In genomic region chr11:98810686-98811085, GRCm38 (mm10) we compare ENCODE assay signal across 8 mouse cellular contexts. TPM values are rescaled to one million over a fixed set of nuclear protein-coding genes. Genes with fewer than 3 reads are reported as not detected.
DNase-seq lines count a peak whose midpoint lies in the region; ATAC-seq and TF ChIP-seq lines count a peak whose summit lies in the region.

No protein-coding gene starts in this region.

- no peaks in the 10 kb centered on the region for H3K27me3 ChIP-seq in heart, embryonic 15.5 days
- no peaks in the 10 kb centered on the region for H3K27me3 ChIP-seq in G1E (ENCODE audit: insufficient read depth, low read length)
- H3K27me3 ChIP-seq in hindbrain, embryonic 11.5 days (ENCODE audit: control insufficient read depth, insufficient read depth, low read length), result no peaks in the 10 kb centered on the region
- H3K27me3 ChIP-seq in midbrain, embryonic 10.5 days (ENCODE audit: low read depth, poor library complexity, severe bottlenecking), result no peaks in the 10 kb centered on the region

- peak overlapping the region; percentile 73 for H3K4me2 ChIP-seq in heart, embryonic 15.5 days
- peak overlapping the region; percentile 82 for H3K4me2 ChIP-seq in hindbrain, embryonic 11.5 days (replicated peaks; ENCODE audit: low read depth, low read length)

- no peak for ATAC-seq in heart, embryonic 15.5 days (replicated peaks; ENCODE audit: insufficient number of reproducible peaks, insufficient read depth, low FRiP score, low read depth)
- ATAC-seq in G1E (ENCODE audit: extremely low read depth, insufficient number of reproducible peaks, low FRiP score, poor library complexity, severe bottlenecking), result no peak
- no peak for ATAC-seq in hindbrain, embryonic 11.5 days (ENCODE audit: low FRiP score)
- ATAC-seq in granulocyte monocyte progenitor cell, adult 5-6 weeks (replicated peaks; ENCODE audit: poor library complexity, severe bottlenecking), result no peak

- H3K4me1 ChIP-seq in heart, embryonic 15.5 days (replicated peaks), result peaks cover 23% of the 10 kb centered on the region
- H3K4me1 ChIP-seq in G1E (ENCODE audit: insufficient read depth, low read depth, low read length), result peaks cover 41% of the 10 kb centered on the region
- H3K4me1 ChIP-seq in hindbrain, embryonic 11.5 days (replicated peaks; ENCODE audit: control insufficient read depth, insufficient read depth, low read length), result 0 out of 2 replicates have a peak, but pooled peaks cover 2% of the 10 kb centered on the region
- peaks cover 17% of the 10 kb centered on the region for H3K4me1 ChIP-seq in midbrain, embryonic 10.5 days

- no peak for DNase-seq in heart, adult 9 months (ENCODE audit: low spot score in 2 of 2)
- no peak for DNase-seq in G1E (ENCODE audit: low spot score)
- DNase-seq in hindbrain, embryonic 11.5 days (ENCODE audit: low spot score), result no peak
- DNase-seq in midbrain, embryonic 10.5 days (ENCODE audit: low spot score), result no peak
- no peak for DNase-seq in adrenal gland, adult 8-10 months
- no peak for DNase-seq in kidney, postnatal 10 days

- peaks cover 53% of the 10 kb centered on the region for H3K36me3 ChIP-seq in heart, embryonic 15.5 days
- H3K36me3 ChIP-seq in G1E (replicated peaks), result peaks cover 76% of the 10 kb centered on the region
- H3K36me3 ChIP-seq in hindbrain, embryonic 11.5 days (ENCODE audit: control insufficient read depth, insufficient read depth, low read length), result 0 out of 2 replicates have a peak, but pooled peaks cover 2% of the 10 kb centered on the region
- H3K36me3 ChIP-seq in midbrain, embryonic 10.5 days, result peaks cover 78% of the 10 kb centered on the region

- H3K27ac ChIP-seq in heart, embryonic 15.5 days, result peak overlapping the region; percentile 98; the same call in 1 of the 2 replicates
- H3K27ac ChIP-seq in hindbrain, embryonic 11.5 days (ENCODE audit: low read depth, low read length), result no peak overlapping the region
- H3K27ac ChIP-seq in midbrain, embryonic 10.5 days (replicated peaks), result peak overlapping the region; percentile 98

- peak overlapping the region; percentile 87 for H3K4me3 ChIP-seq in heart, embryonic 15.5 days
- peak overlapping the region; percentile 84 for H3K4me3 ChIP-seq in G1E (ENCODE audit: low read depth, low read length)
- peak overlapping the region; percentile 92 for H3K4me3 ChIP-seq in hindbrain, embryonic 11.5 days (ENCODE audit: low read depth, low read length)
- peak overlapping the region; percentile 87 for H3K4me3 ChIP-seq in midbrain, embryonic 10.5 days

- no peaks in the 10 kb centered on the region for H3K9me3 ChIP-seq in heart, embryonic 15.5 days (replicated peaks)
- H3K9me3 ChIP-seq in G1E (replicated peaks), result no peaks in the 10 kb centered on the region
- no peaks in the 10 kb centered on the region for H3K9me3 ChIP-seq in hindbrain, embryonic 11.5 days (ENCODE audit: control insufficient read depth, low read length)
- no peaks in the 10 kb centered on the region for H3K9me3 ChIP-seq in midbrain, embryonic 10.5 days (replicated peaks)

- TF ChIP-seq CTCF in G1E (IDR thresholded peaks at IDR 0.05; ENCODE audit: low read depth, low read length), result no peak

- H3K9ac ChIP-seq in heart, embryonic 15.5 days, result peak overlapping the region; percentile 91
- peak overlapping the region; percentile 96; the same call in 1 of the 2 replicates for H3K9ac ChIP-seq in hindbrain, embryonic 11.5 days (ENCODE audit: low read depth, low read length)

- WGBS in heart, embryonic 15.5 days, result 58% methylated on average over 7 of the region's 7 CpGs
- 84% methylated on average over 7 of the region's 7 CpGs for WGBS in hindbrain, embryonic 11.5 days
- WGBS in midbrain, embryonic 10.5 days, result 84% methylated on average over 7 of the region's 7 CpGs

RNA-seq across cellular contexts. Expression of gene Casc3, which starts 6.0 kb away (rescaled TPM):
- 21.3 and 27.6 TPM in 2 replicates for polyA plus RNA-seq in heart, embryonic 15.5 days (2015; fragmentation: Nextera tagmentation; extraction: Ambion mirVana)
- total RNA-seq in G1E (2014; fragmentation: Nextera tagmentation) (51.8 and 64.6 TPM in 2 replicates), G1E (2017) (13.9 and 17.8 TPM in 2 replicates)
- 37.4 and 42.7 TPM in 2 replicates for polyA plus RNA-seq in G1E (2012)
- polyA plus RNA-seq in hindbrain, embryonic 11.5 days (2014; fragmentation: Nextera tagmentation; extraction: Ambion mirVana), result 44.6 and 49.6 TPM in 2 replicates
- 49.0 and 55.7 TPM in 2 replicates for polyA plus RNA-seq in midbrain, embryonic 10.5 days (2016; fragmentation: Nextera tagmentation; extraction: Ambion mirVana)
- 46.1 and 46.7 TPM in 2 replicates for total RNA-seq in granulocyte monocyte progenitor cell, adult 5-6 weeks (2014; fragmentation: Nextera tagmentation)
- total RNA-seq in granulocyte monocyte progenitor cell, adult 5-6 weeks (2017), result 13.6 and 31.8 TPM in 2 replicates
- total RNA-seq in adrenal gland, adult 8-10 months (2022), result 10 to 100 TPM; 34.3 to 47.2 (median 41.6) TPM

RNA-seq across cellular contexts. Expression of gene Msl1, which starts 15.4 kb away (rescaled TPM):
- polyA plus RNA-seq in heart, embryonic 15.5 days (2015; fragmentation: Nextera tagmentation; extraction: Ambion mirVana), result 15.5 and 17.2 TPM in 2 replicates
- 38.0 and 52.2 TPM in 2 replicates for total RNA-seq in G1E (2014; fragmentation: Nextera tagmentation)
- total RNA-seq in G1E (2017), result 39.4 and 45.6 TPM in 2 replicates
- polyA plus RNA-seq in G1E (2012), result 36.5 and 44.9 TPM in 2 replicates
- polyA plus RNA-seq in hindbrain, embryonic 11.5 days (2014; fragmentation: Nextera tagmentation; extraction: Ambion mirVana), result 25.0 and 28.0 TPM in 2 replicates
- 22.9 and 24.3 TPM in 2 replicates for polyA plus RNA-seq in midbrain, embryonic 10.5 days (2016; fragmentation: Nextera tagmentation; extraction: Ambion mirVana)
- 72.7 and 75.0 TPM in 2 replicates for total RNA-seq in granulocyte monocyte progenitor cell, adult 5-6 weeks (2014; fragmentation: Nextera tagmentation)
- 59.8 and 70.1 TPM in 2 replicates for total RNA-seq in granulocyte monocyte progenitor cell, adult 5-6 weeks (2017)
- 10 to 100 TPM; 93.5 to 98.5 (median 93.7) TPM for total RNA-seq in adrenal gland, adult 8-10 months (2022)

RNA-seq across cellular contexts. Expression of gene Rapgefl1, which starts 25.9 kb away (rescaled TPM):
- 0.71 and 1.5 TPM in 2 replicates for polyA plus RNA-seq in heart, embryonic 15.5 days (2015; fragmentation: Nextera tagmentation; extraction: Ambion mirVana)
- total RNA-seq in G1E (2014; fragmentation: Nextera tagmentation) (0.34 TPM in 1 of 2 replicates, not detected in the other), G1E (2017) (0.12 and 0.27 TPM in 2 replicates)
- 0.19 and 0.35 TPM in 2 replicates for polyA plus RNA-seq in G1E (2012)
- polyA plus RNA-seq in hindbrain, embryonic 11.5 days (2014; fragmentation: Nextera tagmentation; extraction: Ambion mirVana), result 2.0 and 2.2 TPM in 2 replicates
- polyA plus RNA-seq in midbrain, embryonic 10.5 days (2016; fragmentation: Nextera tagmentation; extraction: Ambion mirVana), result 1.3 TPM in 2 replicates
- total RNA-seq in granulocyte monocyte progenitor cell, adult 5-6 weeks (2014; fragmentation: Nextera tagmentation), result 2.0 TPM in 1 of 2 replicates, not detected in the other
- total RNA-seq in granulocyte monocyte progenitor cell, adult 5-6 weeks (2017), result 0.30 TPM in 1 of 2 replicates, not detected in the other
- 1 to 10 TPM in 2 of 4 experiments, under 1 TPM in 2; 0.55 to 1.8 (median 1.0) TPM for total RNA-seq in adrenal gland, adult 8-10 months (2022)

RNA-seq across cellular contexts. Expression of gene Nr1d1, which starts 35.6 kb away (rescaled TPM):
- polyA plus RNA-seq in heart, embryonic 15.5 days (2015; fragmentation: Nextera tagmentation; extraction: Ambion mirVana), result 7.0 and 7.5 TPM in 2 replicates
- total RNA-seq in G1E (2014; fragmentation: Nextera tagmentation) (0.75 and 3.1 TPM in 2 replicates), G1E (2017) (0.93 TPM in 2 replicates)
- 2.3 TPM in 2 replicates for polyA plus RNA-seq in G1E (2012)
- polyA plus RNA-seq in hindbrain, embryonic 11.5 days (2014; fragmentation: Nextera tagmentation; extraction: Ambion mirVana), result 0.92 and 1.4 TPM in 2 replicates
- polyA plus RNA-seq in midbrain, embryonic 10.5 days (2016; fragmentation: Nextera tagmentation; extraction: Ambion mirVana), result 1.4 TPM in 2 replicates
- 2.3 and 2.8 TPM in 2 replicates for total RNA-seq in granulocyte monocyte progenitor cell, adult 5-6 weeks (2014; fragmentation: Nextera tagmentation)
- total RNA-seq in granulocyte monocyte progenitor cell, adult 5-6 weeks (2017), result 1.2 TPM in 1 of 2 replicates, not detected in the other
- total RNA-seq in adrenal gland, adult 8-10 months (2022), result 100 to 1,000 TPM; 140 to 286 (median 201) TPM

RNA-seq across cellular contexts. Expression of gene Wipf2, which starts 52.8 kb away (rescaled TPM):
- 2.2 and 2.8 TPM in 2 replicates for polyA plus RNA-seq in heart, embryonic 15.5 days (2015; fragmentation: Nextera tagmentation; extraction: Ambion mirVana)
- 25.4 and 29.9 TPM in 2 replicates for total RNA-seq in G1E (2014; fragmentation: Nextera tagmentation)
- total RNA-seq in G1E (2017), result 2.8 and 3.1 TPM in 2 replicates
- polyA plus RNA-seq in G1E (2012), result 21.5 and 23.9 TPM in 2 replicates
- 5.1 and 5.4 TPM in 2 replicates for polyA plus RNA-seq in hindbrain, embryonic 11.5 days (2014; fragmentation: Nextera tagmentation; extraction: Ambion mirVana)
- polyA plus RNA-seq in midbrain, embryonic 10.5 days (2016; fragmentation: Nextera tagmentation; extraction: Ambion mirVana), result 3.7 and 3.9 TPM in 2 replicates
- total RNA-seq in granulocyte monocyte progenitor cell, adult 5-6 weeks (2014; fragmentation: Nextera tagmentation), result 8.6 and 11.4 TPM in 2 replicates
- 2.7 and 2.8 TPM in 2 replicates for total RNA-seq in granulocyte monocyte progenitor cell, adult 5-6 weeks (2017)
- total RNA-seq in adrenal gland, adult 8-10 months (2022), result 10 to 100 TPM; 20.4 to 26.7 (median 23.5) TPM
